Mouse (Mus musculus) lung, postnatal 0 days (tissue): ENCODE results near the gene Abtb2.

Experiments used
- CTCF ChIP-seq: IDR thresholded peaks from 2 replicates; pipeline ENCODE4 v1.5.1; 2016; ENCODE audit warnings: antibody characterized with exemption, mild to moderate bottlenecking
- EP300 ChIP-seq: IDR thresholded peaks from 2 replicates; pipeline ENCODE4 v1.6.1; 2016; ENCODE audit warnings: antibody characterized with exemption, mild to moderate bottlenecking, control low read depth

GRCm38 (mm10) chr2:103625349-103625932, 59.3 kb downstream of the Abtb2 start:
- no peak for TF ChIP-seq CTCF
- no peak for TF ChIP-seq EP300
